Mouse (Mus musculus): ENCODE results near the gene Srprb. TPM values are rescaled to one million over a fixed set of nuclear protein-coding genes. Genes with fewer than 3 reads are reported as not detected.

Srprb gene
- total RNA-seq (2015; ENCODE audit: low replicate concordance) (4.0 and 8.0 TPM in 2 replicates), total RNA-seq (2017; ENCODE audit: low replicate concordance) (3.6 and 4.7 TPM in 2 replicates)

DNA sequence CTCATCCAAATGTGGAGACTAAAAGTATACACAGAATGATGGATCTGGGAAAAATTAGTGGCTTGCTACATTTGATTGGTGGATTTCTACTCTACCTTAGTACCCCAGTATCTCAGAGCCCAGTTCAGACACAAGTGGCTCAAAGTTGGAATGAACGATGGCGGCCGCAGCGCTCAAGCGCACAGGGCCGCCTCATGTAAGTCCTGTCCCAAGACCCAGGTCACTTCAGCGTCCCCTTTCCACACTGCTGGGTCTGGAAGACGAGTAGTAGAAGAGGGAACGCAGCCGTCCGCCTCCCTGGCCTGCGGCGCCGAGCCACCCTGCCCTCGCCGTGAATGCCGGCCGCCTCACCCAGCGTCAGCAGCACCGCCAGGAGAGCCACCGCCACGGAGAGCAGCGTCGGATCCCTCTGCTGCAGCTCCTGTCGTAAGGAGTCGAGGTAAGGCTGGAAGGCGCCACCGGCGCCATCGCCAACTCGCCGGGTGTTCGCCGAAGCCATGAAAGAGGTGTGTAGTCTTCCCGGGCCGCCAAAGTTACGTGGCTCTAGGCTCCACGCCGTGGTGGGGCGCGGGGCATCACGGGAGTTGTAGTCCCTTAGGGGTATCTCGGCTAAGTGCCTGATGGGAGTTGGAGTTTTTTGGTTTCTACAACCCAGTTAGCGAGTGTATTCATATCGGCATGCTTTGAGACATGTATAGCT lies at the start of gene Srprb:
Srprb (minus strand) TSS at position 577 of the 700 bp plus-strand sequence.
- peak; percentile 99 for ATAC-seq (replicated peaks; ENCODE audit: low FRiP score, poor library complexity, severe bottlenecking)

DNA sequence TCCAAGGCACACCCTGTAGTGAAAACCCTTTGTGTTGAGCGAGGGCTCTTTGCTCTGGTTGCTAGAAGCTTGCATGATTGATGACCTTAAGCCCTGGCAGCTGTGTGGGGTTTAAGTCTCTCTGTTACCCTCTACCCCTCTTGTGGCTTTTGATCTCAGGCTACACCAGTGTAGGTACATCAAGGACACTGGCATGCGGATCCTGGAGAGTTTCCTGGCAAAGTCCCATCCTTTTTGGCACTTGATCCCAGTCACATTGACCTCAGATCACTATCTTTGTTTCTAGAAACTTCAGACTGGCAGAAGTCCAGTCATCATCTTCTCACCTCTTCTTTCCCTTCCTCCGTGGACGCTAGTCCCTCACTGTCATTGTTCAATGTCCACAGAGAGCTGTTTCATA lies 46.7 kb upstream of the Srprb start:
- 0 out of 2 replicates have a peak, but pooled peaks have one; percentile 18 for ATAC-seq (replicated peaks; ENCODE audit: low FRiP score, poor library complexity, severe bottlenecking)

DNA sequence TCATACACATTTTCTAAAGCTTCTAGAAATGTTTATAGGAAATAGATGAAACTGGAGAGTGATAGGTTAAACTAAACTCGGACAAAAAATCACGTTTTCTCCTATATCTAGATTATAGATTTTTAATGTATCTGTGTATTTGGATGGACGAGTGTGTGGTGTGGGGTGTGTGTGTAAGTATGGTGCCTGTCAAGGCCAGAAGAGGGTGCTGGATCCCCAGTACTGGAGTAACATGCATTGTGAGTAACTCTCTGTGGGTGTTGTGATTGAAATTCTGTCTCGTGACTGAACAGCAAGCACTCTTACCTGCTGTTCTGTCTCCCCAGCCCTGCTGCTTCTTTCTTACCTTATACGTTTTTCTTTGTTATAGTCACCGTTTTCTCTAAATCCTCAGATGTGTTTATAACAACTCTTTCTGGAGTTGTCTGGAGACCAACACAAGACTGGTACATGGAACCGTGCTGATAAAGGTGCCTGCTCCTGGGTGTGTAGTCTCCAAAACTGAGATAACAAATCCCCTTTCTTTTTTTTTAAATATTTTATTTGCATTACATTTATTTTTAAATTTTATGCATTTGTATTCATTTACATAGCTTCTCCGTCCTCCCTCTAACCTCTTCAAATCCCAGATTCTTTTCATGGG lies 44.7 kb upstream of the Srprb start:
- ATAC-seq (replicated peaks; ENCODE audit: low FRiP score, poor library complexity, severe bottlenecking) = peak; percentile 60; the same call in 1 of the 2 replicates

DNA sequence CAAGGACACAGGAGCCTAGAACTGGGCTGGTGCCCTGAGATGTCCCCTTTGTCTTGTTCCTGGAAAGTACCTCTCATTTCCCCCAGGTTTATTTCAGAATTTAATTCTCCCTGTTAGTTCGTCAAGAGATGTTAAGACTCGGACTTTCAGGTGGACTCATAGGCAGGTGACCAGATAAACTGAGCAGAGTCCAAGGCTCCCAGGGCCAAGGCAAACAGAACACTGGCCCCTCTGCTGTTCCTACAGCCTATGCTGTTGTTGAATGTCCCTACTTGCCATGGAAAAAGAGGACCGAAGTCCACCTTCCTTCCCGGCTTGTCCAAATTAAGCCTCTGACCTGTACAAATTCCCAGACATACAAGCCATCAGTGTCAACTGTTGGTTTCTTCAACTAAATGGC lies 41.7 kb upstream of the Srprb start:
- no peak for ATAC-seq (replicated peaks; ENCODE audit: low FRiP score, poor library complexity, severe bottlenecking)

DNA sequence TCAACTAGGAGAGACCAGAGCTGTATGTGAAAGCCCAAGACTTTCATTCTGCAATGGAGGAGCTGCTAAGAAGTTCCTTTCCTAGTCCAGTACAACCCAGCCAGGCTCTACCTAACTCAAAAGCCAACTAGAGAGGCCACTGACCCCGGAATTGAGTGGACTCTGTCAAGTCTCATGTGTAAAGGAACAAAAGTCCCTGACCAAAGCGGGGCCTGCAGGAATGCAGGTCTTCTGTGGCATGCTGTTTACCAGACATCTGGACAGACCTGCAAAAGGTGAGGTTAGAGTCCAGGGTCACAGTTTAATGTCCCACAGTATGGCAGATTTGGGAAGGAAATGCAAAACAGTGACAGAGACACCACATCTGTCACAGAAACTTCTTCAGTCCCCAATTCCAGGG lies 39.3 kb upstream of the Srprb start:
- ATAC-seq (replicated peaks; ENCODE audit: low FRiP score, poor library complexity, severe bottlenecking) = no peak

DNA sequence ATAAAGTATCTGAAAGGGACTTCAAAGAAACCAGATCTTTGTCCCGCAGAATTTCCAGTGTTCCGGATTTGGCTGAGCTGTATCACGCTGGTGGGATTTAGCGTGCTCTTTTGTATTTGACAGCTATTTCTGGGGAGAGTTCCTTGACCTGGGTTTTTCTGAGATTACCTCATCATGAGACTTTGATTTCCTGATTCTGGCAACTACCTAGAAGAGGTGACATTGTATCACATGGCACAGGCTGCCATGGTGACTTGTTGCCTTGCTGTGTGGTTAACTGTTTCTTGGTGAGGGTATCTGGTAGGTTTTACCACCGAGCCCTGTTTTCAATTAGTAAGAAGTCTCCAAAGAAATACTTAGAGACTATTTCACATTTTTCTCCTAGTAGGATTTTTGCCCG lies 37.5 kb upstream of the Srprb start:
- no peak for ATAC-seq (replicated peaks; ENCODE audit: low FRiP score, poor library complexity, severe bottlenecking)

DNA sequence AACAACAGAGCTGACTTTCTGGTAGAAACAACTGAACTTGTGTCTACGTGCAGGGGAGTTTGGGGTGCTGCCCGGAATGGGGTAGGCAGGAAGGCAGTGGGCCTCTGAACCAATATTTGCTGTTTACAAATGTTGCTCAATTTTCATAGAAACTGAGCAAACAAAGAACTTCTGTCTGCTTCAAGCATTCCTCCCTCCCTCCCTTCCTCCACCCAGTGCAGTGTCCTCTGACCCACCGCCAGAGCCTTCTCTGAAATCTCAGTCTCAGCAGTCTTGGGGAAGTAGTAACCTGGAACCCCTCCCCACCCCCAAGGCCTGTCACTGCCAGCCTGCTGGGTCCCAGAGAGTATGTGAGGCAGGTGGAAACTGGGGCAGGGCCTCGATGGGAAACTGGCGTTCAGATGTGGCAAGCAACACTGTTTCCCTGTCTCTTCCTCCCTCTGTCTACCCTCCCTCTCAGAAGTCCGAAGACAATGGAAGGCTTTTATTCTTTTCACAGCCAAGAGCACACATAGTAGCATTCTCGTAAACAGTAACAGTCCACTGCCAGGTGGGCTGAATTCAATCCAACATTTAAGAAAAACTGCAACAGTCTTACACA lies 32.7 kb upstream of the Srprb start:
- no peak for ATAC-seq (replicated peaks; ENCODE audit: low FRiP score, poor library complexity, severe bottlenecking)

DNA sequence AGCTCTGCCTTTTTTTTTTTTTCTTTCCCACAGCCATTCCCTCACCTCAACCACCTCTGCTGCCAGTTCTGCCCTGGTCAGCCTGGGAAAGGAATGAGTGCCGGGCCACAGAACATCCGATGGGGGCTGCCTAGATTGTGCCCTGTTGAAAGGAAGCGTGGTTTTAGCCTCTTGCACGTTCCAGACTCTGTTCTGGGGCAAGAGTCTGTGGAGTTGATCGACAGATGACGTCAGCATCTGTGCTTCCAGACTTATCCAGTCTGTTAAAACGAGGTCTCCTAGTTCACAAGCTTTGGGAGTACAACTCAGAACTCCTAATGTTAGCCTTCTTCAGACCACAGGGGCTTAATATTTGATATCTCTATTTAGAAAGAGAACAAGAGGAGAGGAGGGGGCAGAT lies 32.1 kb upstream of the Srprb start:
- ATAC-seq (replicated peaks; ENCODE audit: low FRiP score, poor library complexity, severe bottlenecking) = no peak

DNA sequence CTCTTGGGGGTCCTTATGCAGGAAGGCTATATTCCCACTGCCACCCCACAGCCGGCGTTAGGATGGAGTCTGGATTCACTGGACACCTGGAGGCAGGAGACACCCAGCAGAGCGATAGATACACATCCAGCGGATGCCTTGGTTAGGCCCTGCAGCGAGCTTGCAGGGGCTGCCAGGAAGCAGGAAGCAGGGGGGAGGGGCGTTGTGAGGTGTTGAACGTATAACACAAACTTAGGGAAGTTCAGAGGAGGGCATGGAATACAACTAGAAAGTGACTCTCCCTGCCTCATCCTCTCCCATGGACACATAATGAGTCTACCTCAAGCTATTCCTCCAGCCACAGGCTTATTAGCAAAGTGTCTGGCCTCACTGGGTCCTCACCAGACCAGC lies 31.1 kb upstream of the Srprb start:
- no peak for ATAC-seq (replicated peaks; ENCODE audit: low FRiP score, poor library complexity, severe bottlenecking)

DNA sequence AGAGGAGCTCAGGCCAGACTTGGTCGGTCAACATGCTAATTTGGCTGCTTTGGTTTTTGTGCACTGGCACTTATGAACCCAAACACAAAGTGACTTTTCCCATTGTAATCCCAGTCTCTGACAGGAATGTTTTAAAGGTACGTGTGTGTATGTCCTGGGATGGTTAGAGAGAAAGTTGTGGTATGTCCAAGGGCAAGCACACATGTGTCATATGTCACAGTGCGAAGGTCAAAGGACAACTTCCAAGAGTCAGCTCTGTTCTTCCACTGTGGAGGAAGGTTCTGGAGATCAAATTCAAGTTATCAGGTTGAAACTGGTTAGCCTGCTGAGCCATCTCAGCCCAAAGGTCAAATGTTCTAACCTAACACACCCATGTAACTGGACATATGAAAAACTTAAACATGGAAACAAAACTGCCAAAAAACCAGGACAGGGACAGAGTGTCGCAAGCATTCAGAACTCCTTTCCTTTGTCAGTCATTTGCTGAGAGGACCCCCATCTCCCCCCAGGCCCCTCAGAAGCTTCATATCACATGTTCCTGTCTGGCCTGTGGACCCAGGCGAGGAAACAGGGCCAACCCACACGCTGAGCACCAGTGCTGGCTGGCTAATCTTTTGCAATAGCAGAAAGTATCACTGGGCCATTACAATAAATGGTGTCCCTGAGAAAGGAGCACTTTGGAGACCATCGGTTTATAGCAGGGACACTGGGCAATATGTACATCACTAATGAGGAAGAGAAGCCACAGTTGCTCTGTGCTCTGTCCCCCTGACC lies 30.5 kb upstream of the Srprb start:
- no peak for ATAC-seq (replicated peaks; ENCODE audit: low FRiP score, poor library complexity, severe bottlenecking)

DNA sequence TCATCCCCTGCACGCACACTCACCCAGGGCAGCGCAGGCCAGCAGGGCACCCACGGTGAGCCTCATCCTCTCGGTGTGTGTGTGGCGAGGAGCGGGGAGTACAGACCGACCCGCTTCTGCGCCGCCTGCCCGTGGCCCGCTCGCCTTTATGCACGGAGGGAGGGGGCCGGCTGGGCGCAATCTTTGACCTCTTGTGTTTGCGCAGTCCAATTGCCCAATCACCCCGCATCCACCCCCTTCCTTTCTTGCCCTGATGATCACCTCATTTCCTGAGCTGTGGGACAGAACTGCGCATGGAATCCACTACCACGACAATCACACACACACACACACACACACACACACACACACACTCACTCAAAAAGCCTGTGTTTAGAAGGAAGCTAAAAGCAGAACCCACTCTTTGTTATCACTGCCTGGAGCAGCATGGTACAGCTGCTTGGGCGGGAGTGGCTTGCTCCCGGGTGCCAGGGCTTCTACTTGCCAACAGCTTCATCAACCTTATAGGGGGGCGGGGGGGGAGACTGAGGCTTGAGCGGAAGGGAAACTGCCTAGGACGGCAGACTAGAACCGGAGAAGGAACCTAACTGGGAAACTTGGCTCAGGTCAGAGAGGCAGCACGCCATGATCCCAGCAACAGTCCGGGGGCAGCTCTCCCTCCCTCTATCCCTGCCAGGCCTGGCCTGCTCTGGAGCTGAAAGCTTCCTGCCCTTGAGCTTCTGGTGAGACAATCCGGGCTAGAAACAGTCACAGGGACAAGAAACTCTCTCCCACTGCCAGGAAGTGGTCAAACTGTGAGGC lies 28.4 kb upstream of the Srprb start, which contains the start of the genes Gm20425 and Trf:
Gm20425 (minus strand) TSS at position 157 of the 801 bp plus-strand sequence.
Trf (minus strand) TSS at position 294 of the 801 bp plus-strand sequence.
- no peak for ATAC-seq (replicated peaks; ENCODE audit: low FRiP score, poor library complexity, severe bottlenecking)

DNA sequence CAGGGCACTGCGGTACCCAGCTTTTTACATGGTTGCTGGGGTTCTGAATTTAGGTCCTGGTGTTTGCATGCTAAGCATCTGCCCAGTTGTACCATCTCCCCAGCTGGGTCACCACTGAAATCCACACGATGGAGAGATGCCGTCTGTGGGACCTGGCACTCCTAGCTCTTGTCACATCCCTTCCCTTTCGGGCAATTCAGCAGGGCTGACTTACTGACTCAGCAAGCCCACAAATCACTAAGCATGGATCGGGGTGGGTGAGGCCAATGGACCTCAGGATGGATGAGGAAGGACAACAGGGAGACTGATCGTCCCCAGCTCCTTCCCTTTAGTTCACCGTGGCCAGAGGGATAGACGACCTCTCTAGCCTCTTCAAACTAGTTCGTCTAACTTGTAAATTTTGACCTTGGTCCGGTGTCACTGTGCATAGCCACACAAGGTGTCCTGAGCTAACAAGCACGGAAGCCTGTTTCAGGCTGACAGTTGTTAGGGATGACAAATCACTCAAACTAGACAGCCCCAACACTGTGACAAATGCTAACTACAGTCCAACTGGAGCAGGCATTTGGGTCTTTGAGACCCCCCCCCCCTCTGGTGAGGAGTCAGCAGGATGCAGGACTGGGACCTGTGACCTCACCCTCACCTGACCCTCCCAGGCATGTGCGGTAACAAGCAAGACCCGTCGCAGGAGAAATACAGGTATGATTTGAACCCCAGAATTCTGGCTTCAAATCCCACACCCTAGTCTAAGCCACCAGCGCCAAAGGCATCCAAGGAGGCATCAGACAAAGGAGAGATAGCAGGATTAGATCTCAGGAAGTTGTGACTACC lies 27.3 kb upstream of the Srprb start:
- ATAC-seq (replicated peaks; ENCODE audit: low FRiP score, poor library complexity, severe bottlenecking) = no peak

DNA sequence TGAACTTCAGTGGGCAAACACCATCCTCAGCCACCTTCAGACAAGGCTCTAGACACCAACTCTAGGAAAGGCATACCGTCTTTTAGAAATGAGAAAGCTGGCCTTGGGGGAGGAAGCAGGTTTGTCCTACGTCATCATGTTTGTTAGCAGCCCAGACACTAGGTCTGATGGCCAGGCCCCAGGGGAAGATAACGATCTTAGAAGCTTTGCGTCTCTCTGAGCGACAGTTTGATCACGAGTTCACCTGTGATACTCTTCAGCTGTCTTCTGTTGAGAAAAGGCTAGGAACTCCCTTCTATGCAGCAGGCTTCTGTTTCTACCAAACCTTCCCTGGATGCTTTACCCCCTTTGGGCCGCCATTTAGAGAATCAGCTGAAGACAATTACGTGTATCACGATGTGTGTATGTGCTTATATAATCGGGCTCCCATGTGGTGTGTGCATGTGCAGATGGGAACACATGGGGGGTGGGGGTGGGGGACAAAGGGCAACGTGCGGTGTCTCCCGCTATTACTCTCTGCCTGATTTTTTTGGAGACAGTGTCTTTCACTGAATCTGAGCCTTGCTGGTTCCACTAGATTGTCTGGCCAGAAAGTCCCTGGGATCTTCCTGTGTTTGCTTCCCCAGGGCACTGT lies 26.6 kb upstream of the Srprb start:
- no peak for ATAC-seq (replicated peaks; ENCODE audit: low FRiP score, poor library complexity, severe bottlenecking)

DNA sequence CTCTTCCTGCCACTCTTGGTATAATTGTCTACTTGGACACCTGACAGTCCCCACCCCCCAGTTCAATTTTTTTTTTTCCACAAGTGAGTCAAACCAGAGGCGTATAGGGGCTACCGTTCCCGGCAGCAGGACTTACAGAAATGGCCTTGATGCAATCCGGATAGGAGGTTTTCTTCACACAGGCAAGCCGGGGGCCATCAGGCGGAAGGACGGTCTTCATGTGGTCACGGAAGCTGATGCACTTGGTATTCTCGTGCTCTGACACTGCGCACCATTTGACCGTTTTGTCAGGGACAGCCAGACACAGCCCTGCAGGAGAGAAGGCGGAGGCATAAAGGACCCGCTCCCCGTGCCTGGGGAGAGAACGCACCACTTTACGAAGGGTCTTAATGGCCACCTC lies 25.8 kb upstream of the Srprb start:
- no peak for ATAC-seq (replicated peaks; ENCODE audit: low FRiP score, poor library complexity, severe bottlenecking)

DNA sequence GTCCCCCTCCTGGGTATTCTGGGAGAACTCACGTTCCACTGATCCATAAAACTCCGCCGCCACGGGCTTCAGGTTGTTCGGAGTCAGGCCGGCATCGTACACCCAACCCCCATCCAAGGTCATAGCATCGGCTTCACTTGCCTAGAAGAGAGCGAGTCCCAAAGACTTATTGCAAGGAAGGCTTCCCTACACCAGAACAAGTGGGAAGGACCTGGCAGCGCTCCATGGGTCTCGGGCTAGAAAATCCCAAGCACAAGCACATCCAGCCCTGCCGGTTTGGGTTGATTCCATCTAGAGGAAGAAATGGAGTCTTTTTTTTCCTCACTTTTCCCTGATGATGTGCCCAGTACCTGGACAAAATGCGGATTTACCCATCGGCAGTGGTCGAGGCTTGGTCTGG lies 24.9 kb upstream of the Srprb start:
- no peak for ATAC-seq (replicated peaks; ENCODE audit: low FRiP score, poor library complexity, severe bottlenecking)

DNA sequence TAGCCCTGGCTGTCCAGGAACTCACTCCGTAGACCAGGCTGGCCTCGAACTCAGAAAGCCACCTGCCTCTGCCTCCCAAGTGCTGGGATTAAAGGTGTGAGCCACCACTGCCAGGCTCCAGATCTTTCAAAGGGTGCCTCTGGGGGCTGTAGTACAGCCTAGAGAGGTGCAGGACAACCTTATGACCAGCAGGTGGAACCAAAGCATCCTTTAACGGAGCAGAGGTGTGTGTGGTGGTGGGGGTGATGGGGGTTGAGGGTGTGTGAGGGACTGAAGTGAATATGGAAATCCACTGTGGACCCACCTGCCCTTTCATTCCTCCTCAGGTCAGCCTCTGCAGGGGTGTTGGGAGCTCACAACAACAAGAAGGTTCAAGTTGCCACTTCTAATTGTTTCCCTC lies 23.5 kb upstream of the Srprb start:
- ATAC-seq (replicated peaks; ENCODE audit: low FRiP score, poor library complexity, severe bottlenecking) = peak; percentile 65; the same call in 1 of the 2 replicates

DNA sequence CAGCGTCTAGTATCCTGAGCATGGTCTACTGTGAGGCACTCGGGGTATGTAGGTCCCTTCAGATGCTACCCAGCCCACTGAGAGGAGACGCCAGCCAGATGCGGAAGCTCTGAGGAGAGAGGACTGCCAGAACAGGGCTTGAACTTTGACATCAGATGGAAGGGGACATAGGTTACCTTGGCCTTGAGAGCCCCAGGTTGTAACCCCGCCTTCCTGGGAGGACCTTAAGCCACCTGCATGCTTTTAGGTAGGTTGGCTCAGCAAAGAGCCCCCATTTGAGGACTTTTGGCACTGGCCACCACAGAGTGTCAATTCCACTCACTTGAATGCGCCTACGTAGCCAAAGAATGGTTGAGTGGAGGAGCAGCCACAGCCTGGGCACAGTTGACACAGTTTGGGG lies 22.8 kb upstream of the Srprb start:
- ATAC-seq (replicated peaks; ENCODE audit: low FRiP score, poor library complexity, severe bottlenecking) = no peak

DNA sequence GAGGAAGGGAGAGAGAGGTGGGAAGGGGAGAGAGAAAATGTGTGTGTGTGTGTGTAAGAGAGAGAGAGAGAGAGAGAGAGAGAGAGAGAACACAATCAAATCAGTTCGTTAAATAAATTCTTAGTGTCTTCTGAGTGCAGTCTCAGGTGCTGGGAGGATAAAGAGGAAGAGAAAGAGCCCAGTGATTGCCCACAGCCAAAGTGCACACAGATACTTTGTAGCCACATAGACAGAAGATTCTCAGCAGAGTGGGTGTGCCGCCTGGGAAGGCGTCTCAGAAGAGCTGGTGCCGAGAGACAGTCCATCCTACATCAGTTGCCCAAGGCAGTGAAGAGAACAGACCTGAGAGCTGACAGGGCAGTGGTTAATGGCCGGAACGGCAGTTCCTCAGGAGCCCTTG lies 12.3 kb upstream of the Srprb start:
- no peak for ATAC-seq (replicated peaks; ENCODE audit: low FRiP score, poor library complexity, severe bottlenecking)
